Mouse (Mus musculus) embryo, embryonic 10 days (tissue): ENCODE data around the gene Sae1.
A peak's percentile ranks its signal among the peaks of the same experiment; 100 is the strongest.
"Not testable (repeated sequence)": the region's sequence is repeated elsewhere in the genome, so short reads cannot be mapped to it uniquely, and the experiment has no call there.

Source experiments
- DNase-seq: peaks from one replicate; pipeline ENCODE4 v3.0.0-alpha.2; 2015; ENCODE audit warnings: low spot score

Gene Sae1

GRCm38 (mm10) chr7:16402968-16403948 lies 15.7 kb upstream of the Sae1 start:
- peak; percentile 68 for DNase-seq

DNA sequence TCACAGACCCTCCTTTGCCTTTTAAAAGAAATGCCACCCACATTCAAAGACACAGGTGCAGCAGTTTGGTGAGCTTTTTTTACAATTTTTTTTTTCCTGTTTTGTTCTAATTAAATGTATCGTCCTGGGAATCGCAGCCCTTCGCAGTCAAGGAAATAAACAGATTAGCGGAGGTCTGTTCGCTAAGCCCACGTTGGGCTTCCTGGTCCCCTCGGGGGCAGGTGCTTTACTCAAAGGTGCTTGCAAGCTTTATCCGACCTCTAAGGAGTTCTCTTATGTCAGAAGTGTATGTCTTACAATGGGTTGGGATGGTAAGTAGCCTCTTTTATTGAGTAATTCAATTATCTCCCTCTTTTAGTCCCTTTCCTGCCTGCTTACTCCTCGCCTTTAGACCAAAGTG lies 14.8 kb upstream of the Sae1 start:
- DNase-seq = no peak

DNA sequence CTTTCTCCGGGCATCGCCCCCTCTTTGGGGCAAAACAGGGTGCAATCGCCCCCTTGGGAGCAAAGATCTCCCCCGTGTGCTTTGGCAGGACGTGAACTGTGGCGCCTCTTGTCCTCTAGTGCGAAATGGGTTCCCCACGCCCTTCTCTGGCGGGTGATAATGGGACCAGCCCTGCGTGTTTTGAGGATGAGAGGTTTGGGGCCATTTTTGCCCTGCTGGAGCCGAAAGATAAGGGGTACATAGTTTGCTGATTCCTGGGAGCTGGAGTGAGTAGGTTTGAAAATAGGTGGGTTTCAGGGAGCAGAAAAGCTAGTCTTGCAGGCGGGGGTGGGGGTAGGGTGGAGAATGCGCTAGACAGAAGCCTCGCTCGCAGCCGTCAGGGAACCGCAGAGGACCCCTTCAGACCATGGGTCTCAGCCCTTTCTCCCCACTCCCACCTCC lies 14.4 kb upstream of the Sae1 start:
- peak; percentile 66 for DNase-seq

DNA sequence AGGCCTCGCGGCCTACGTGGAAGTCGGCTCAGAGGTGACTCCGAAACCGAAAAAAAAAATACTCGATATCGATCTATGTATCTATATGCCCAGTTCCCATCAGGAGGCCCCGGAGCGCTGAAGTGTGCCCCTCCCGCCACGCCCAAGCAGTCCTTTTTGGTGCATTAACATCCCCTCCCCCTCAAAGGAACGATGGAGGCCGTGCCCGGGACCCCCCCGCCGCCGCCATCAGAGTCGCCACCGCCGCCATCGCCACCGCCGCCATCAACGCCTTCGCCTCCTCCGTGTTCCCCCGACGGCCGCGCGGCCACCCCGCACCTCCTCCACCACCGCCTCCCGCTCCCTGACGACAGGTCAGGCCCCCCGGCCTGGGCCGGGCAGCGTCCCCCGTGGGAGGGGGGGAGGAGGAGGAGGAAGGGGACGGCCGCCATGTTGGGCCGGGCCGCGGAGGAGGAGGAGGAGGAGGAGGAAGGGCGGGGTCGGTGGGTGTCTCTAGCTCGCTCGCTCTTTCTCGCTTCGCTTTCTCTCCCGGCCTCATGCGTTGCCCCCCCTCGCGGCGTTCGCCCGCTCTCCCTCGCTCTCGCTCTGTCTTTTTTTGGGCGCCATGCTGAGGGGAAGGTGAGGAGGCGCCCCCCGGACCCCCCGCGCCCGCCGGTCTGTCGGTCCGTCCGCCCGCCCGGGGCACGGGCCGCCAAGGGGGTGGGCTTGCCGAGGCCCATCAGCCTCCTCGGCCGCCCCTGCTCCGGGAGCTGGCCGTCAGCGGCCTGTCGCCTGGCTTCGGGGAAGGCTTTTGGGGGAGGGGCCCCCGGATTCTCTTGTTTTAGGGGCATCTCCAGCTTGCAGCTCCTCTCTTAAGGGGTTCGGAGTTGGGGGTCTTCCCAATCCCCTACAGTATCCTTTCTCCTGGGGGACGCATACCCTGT lies 13.3 kb upstream of the Sae1 start, which contains the start of gene Zc3h4:
Gene Zc3h4, plus strand, starts transcription at position 222 of the 923 bp plus-strand sequence.
- DNase-seq = peak; percentile 92

- peak; percentile 98 for DNase-seq
Measured at GRCm38 (mm10) chr7:16399820-16400688, 12.4 kb upstream of the Sae1 start.

GRCm38 (mm10) chr7:16399098-16399819 lies 11.7 kb upstream of the Sae1 start:
- peak; percentile 98 for DNase-seq

GRCm38 (mm10) chr7:16398387-16399050 lies 10.9 kb upstream of the Sae1 start:
- no peak for DNase-seq

- DNase-seq = no peak
Measured at GRCm38 (mm10) chr7:16397465-16397864, 9.9 kb upstream of the Sae1 start.

DNA sequence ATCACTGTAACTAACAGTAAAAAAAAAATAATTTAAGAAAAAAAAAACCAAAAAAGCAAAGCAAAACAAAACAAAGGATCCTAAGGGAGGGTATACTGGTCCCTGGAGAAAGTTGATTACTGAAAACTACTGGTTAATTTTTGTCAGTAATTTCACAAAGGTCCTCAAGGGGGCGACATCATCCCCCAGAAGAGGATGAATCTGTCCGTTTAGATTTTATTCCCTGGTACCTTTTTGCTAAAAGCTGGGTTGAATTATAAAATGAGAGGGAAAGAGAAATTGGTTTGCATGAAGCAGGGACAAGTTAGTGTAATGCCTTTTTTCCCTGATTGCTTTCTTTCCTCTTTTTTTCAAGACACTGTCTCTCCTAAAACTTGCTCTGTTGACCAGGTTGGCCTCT lies 8.3 kb upstream of the Sae1 start:
- peak; percentile 49 for DNase-seq

DNA sequence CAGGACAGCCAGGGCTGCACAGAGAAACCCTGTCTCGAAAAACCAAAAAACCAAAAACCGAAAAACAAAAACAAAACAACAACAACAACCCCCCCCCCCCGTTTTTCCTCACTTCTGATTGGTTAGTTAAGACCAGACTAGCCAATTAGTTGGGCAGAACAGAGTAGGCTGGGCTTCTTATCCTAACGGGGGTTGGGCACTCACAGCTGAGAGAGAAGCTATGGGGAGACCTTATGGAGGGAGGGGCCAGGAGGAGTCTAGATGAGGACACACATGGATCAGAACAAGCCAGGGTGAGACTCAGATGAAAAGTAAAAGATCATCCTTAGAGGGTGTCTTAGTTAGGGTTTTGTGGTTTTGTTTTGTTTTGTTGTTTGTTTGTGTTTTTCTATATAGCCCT lies 5.3 kb upstream of the Sae1 start:
- DNase-seq = no peak

DNA sequence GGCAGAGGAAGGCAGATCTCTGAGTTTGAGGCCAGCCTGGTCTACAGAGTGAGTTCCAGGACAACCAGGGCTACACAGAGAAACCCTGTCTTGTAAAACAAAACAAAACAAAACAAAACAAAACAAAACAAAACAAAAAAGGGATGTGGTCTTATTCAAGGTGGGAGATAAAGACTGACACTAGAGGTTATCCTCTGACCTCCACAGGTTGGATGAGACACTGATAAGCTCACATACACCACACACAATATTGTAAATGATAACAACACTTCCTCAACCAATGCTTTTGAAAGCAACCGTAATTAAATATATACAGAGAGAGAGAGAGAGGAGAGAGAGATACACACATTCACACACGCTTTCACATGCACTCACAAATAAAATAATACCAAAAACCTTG lies 2.3 kb upstream of the Sae1 start:
- not testable (repeated sequence) for DNase-seq

- peak; percentile 31 for DNase-seq
Measured at GRCm38 (mm10) chr7:16376505-16376904, 11.1 kb downstream of the Sae1 start.

DNA sequence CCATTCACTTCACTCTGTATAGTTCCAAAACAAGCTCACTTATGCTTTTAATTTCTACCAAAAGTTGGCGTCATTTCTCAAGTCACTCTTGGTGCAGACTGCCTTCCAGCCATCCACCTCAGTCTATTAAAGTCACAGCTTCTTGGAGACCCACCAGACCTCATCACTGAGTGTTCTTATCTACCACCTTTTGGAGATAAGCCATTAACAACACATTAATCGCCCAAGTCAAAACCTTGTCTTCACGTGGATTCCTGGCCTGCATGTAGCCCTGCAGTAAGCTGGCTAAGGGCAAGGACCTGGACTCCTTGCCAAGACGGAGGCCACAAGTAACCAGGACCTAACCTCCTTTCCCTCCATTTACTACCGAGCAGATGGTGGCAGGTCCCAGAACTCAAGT lies 12.6 kb downstream of the Sae1 start:
- DNase-seq = no peak

DNA sequence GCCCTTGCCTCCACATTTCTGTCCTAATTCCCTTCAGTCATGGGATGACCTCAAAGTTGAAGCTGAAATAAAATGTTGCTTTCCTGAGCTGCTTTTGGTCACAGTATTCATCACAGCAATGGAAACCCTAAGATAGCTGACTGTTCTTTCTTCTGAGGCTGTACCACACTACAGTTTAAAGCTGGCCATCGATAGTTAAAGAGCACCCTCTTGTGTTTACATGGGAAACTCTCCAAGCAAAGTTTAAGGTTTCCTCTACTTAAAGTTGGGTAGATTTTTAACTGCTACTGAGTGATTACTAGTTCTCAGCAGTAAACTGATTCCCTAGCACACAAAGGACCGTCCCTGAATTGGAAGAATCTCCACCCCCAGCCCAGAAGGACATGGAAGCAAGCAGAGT lies 13.9 kb downstream of the Sae1 start:
- DNase-seq = no peak

GRCm38 (mm10) chr7:16370596-16370995 lies 17.0 kb downstream of the Sae1 start:
- DNase-seq = no peak

DNA sequence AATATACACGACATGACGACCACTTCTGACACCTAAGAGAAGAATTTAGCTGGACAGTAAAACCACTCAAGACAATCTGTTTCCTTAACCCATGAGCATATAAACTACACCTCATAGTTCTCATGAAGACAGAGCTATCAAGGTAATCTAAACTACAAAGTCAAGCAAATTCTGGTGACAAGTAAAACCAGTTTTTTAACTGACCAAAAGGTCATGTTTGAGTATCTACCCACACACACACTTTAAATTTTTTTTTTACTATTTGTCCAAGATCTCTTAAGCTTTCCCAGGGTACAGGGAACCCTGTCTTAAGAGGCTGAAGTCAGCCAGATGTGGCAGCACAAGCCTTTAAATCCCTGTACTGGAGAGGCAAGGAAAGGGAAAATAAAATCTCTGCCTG lies 18.8 kb downstream of the Sae1 start:
- no peak for DNase-seq

DNA sequence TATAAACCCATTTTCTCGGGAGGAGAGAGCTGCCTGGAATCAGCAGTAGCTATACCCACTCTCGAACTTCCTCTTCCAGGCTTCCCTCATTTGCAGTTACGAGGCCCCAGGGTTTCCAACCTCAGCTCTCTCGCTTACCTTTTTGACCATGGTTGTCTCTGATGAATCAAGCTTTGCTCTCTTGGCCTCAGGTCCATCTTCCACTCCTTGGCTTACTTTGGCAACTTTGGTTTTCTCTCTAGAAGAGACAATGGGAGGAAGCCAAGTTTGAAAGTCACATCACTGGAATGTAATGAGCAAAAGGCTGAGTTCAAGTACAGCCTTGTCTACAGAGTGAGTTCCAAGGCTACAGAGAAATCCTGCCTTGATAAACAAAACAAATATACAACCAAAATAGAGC lies 20.9 kb downstream of the Sae1 start:
- no peak for DNase-seq

DNA sequence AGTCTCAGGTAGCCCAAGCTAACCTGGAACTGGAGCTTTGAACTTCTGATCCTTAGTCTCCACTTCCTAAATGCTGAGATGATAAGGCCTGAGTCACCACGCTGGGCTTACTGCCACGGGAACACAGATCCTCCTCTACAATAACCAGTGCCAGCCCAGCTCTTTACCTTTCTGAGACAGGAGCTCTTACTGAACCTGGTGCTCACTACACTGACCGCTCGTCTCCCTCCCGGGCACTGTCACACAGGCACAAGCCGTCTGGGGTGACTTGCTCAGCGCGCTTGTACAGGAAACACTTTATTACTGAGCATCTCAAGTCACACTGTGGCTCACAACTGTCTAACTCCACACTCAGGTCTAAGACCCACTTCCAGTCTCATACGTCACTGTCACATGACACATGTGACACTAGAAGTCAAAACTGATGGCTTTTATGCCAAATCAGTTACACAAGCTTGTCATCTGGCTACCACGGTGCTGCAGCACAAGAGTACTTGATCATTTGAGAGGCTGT lies 21.4 kb downstream of the Sae1 start:
- DNase-seq = no peak

- peak; percentile 76 for DNase-seq
Measured at GRCm38 (mm10) chr7:16364901-16365500, 22.6 kb downstream of the Sae1 start.

- DNase-seq = no peak
Measured at GRCm38 (mm10) chr7:16364319-16364718, 23.3 kb downstream of the Sae1 start.
